Mouse (Mus musculus) adrenal gland (tissue): Measurements from ENCODE around the gene Gm28036.
"Not testable (repeated sequence)": the region's sequence is repeated elsewhere in the genome, so short reads cannot be mapped to it uniquely, and the experiment has no call there.

Experiments used
- intact Hi-C: fragments of 180-260 bp; cut with DNase I; formaldehyde crosslinking; loops from one replicate; pipeline ENCODE4 v1.15.1; 2025
- long read RNA-seq, 2 experiments: library from polyadenylated mRNA; unstranded; transcript quantifications; one replicate each; pipeline ENCODE4 v2.0.0; 2020; ENCODE audit warnings: borderline replicate concordance in 1 of 2; ENCODE audit not compliant: insufficient replicate concordance in 1 of 2

The Gm28036 gene
- long read RNA-seq, experiment 1, partial matches to known transcripts: 2 of 3 reads
- long read RNA-seq, experiment 1, other reads (novel, unspliced or antisense): 1 of 3 reads
- long read RNA-seq, experiment 2, partial matches to known transcripts: 0 of 1 reads
- long read RNA-seq, experiment 2, other reads (novel, unspliced or antisense): 1 of 1 reads

DNA sequence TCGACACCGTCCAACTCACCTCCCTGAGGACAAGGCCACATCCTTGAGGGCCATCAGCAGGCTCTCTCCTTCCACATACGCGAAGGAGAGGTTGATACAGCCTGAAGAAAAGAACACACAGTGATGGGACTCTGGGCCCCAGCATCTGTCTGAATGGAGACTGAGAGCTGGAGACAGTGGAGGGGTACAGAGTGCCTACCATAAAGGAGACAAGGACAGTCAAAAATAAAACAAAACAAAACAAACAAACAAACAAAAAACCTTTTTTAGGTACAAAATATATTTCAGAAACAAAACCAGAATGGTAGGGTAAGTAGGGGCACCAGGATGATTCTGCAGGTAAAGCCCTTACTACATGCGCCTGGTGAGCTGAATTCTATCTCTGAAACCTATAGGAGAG is at the start of gene Gm28036:
Gene Gm28036, minus strand, starts transcription at position 101 of the 400 bp plus-strand sequence.
- intact Hi-C loops: no loop called here

DNA sequence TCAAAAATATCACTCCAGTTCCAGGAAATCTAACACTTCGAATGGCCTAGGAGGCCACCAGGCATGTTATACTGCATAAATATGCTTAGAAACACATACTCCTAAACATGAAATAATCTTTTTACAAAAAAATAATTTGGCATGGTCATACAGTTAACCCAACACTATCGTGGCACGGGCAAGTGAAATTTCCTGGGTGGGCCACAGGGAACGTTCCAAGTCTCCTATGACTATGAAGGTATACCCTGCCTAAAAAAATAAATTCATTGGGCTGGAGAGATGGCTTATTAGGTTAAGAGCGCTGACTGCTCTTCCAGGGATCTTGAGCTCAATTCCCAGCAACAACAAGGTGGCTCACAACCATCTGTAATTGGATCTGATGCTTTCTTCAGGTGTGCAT is 39.7 kb upstream of the Gm28036 start:
- intact Hi-C loops: no loop called here

DNA sequence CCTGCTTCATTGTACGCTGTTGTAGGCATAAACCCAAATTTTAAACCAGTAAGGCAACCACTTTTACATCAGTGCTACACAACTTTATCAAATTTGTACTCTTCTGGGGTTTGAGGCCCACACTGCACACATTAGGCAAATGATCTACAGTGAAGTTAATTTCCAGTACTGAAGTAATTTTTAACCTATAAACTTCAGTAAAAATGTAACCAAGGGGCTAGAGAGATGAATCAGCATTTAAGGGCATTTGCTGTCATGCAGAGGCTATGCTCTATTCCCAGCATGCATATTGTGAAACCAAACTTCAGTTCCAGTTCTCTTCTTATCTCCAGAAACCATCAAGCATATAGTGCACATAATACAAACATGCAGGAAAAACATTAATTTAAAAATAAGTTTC is 38.6 kb upstream of the Gm28036 start:
- intact Hi-C loops: no loop called here

DNA sequence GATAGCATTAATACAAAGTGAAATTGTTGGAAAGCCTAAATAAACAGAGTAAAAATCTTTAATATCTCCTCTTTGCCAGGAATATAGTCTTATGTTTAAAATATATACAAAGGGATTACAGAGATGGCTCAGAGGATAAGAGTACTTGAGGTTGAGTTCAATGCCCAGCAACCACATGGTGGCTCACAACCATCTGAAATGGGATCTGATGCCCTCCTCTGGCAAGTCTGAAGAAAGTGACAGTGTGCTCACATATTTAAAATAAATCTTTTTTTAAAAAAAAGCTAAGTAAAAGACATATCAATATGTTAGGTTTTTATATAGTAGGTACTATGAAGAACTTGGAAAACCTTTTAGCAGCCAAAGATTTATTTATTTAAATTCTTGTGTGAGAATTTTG is 24.6 kb upstream of the Gm28036 start:
- intact Hi-C loops: no loop called here

DNA sequence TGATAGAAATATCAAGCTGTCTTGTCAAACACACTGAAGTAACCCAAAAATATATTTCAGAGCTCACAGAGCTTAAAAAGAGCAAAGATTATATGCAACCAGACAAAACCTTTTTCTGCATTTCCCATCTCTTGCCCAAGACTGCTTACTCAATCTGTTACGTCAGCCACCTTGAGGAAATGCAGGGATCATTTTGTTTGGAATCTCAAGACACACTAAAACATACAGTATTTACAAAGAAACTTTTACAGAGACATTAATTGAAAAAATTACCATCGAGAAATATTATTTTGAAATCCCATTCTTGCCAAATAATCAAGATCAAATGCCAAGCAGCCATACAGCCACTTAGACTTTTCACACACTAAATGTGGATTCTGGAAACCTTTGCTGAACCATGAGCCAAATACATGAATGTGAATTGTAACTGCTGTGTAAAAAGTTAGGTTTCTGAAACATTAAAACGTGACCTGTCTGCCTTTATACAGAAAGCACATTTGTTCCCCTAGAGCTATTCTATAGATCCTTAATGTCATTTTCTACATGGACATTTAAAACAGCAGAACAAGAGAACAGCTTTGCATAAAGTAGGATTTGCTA is 20.5 kb upstream of the Gm28036 start:
- intact Hi-C loops: no loop called here

DNA sequence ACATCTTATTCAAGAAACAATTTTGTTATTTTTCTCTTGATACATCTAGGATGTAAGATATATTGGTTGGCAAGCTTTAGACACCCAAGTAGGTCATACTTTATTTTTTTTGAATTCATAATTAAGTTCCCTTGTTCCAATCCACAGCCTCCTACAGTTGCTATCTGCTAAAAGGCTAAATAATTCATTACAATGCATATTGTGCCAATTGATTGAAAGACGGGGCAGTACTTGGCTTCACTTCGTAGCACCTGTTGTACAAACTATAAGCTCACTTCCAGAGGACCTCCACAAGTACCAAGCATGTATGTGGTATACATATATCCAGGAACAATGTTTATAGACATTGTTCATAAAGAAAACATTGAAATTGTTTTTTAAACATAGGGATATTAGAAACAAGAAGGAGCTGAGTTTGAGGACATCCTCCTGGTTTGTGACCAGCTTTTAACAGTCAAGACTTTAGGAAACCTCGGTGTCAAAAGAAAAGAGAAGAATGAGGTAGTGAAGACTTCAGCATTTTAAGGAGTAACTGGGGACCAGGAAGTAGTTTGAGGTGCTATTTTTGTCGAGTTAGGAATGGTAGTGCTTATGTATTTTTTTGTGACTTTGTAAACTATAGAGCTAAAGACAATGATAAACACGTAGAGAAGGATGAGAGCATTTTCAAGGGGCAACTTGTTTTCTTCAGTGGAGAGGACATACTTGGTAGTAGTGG is 19.5 kb upstream of the Gm28036 start:
- intact Hi-C loops: no loop called here

DNA sequence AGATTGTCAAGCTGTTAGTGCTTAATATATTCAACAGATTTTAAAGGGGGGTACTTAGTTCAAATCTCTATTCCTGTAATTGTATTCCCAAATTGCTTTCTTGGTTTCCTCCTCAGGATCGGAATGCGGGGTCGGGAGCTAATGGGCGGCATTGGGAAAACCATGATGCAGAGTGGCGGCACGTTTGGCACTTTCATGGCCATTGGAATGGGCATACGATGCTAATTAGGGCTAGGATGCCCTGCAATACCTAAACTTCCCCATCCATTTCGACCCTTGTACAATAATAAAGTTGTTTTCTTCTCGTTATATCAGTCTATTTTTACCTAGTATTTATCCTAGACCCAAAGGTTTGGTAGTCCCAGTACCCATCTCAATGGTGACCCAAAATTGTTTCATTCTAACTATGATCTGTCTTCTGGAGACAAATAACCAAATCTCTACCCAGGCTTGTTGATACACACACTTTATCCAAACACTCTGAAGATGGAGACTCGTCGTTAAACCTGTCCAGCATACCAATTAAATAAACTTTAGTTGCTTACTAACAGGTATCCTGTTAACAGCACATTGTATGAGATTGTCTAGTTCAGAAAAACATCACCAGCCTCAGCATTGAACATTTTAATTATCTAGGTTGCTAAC is 18.7 kb upstream of the Gm28036 start:
- intact Hi-C loops: no loop called here

DNA sequence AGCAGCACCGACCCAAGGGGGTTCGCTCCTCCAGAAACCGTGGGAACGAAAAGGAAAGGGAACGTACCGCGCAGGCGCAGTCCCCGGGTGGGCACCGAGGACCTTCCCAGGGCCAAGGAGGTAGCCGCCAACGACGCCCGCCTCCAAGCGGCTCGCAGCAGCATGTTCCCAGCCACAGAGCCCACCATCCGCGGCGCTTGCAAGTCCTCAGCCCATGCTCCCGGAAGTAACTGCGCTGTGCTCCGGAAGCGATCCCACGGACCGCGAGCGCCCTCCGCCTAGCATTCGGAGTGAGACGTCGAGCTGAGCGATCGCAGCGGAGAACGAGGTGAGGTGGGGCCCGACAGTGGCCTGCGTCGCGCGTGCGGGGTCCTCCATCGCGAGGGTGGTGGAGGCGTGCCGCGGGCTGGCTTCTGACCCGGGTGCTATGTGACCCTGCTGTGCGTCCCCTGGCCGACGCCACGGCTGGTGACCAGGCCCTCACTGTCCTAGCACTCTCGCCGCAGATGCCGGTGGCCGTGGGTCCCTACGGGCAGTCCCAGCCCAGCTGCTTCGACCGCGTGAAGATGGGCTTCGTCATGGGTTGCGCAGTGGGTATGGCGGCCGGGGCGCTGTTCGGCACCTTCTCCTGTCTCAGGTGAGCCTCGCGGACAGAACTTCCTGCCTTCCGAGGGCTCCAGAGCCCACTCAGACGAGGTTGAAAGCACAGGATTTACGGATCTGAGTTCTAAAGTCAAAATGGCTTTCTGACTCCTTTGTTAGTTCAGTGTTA is 17.2 kb upstream of the Gm28036 start, which contains the start of the genes Romo1 and Nfs1:
Gene Romo1, plus strand, starts transcription at position 87 of the 772 bp plus-strand sequence.
Gene Nfs1, minus strand, starts transcription at position 234 of the 772 bp plus-strand sequence.
- intact Hi-C loops: loop anchor here (5.0 kb wide), 1 partner anchor 133 kb away; no protein-coding TSS in a partner anchor

DNA sequence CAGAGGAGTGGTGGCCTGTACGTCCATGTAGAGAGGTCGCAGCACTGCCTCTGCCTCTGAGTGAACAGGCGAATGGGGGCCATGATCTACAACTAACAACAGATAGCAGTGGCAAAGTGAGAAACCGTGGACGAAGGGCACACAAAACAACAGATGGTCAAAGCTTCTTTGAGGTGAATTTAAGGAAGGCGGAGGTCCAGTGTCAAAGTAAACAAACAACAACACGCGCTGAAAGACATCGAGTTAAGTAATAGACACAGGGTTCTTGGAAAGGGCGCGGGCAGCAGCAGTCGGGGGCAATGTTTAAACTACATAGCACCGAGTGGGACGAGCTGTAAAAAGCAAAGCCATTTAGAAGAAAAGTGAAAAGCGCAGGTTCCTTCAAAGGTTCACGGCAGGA is 16.5 kb upstream of the Gm28036 start:
- intact Hi-C loops: loop anchor here (5.0 kb wide), 1 partner anchor 134 kb away; no protein-coding TSS in a partner anchor

DNA sequence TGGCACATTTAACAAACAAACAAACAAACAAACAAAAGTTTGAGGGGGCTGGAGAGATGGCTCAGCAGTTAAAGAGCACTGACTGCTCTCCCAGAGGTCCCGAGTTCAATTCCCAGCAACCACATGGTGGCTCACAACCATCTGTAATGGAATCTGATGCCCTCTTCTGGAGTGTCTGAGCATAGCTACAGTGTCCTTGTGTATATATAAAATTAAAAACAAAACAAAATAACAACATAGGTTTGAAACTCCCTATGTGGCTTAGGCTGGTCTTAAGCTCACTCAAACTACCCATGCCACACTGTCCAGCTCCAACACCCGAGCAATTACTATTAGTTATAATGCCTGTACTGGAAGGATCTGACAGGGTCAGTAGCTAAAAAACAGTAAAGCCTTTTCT is 15.9 kb upstream of the Gm28036 start:
- intact Hi-C loops: loop anchor here (5.0 kb wide), 1 partner anchor 134 kb away; no protein-coding TSS in a partner anchor

DNA sequence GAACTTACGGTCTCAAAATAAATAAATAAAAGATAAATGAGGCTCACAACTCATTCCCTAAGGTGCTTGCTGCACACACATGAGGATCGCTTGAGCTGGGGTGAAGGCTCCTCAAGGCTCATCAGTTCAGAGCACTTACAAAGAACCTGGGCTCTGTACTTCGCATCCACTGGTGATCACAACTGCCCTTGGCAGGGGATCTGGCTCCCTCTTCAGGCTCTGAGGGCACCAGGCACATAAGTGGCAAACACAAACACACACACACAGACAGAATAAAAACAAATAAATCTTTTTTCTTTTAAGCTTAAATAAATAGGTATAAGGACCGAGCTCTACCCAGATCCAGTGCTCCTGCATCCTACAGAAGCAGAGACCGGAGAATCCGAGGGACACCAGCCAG is 8.8 kb upstream of the Gm28036 start:
- intact Hi-C loops: loop anchor here (10.0 kb wide), 1 partner anchor 291 kb away; no protein-coding TSS in a partner anchor

DNA sequence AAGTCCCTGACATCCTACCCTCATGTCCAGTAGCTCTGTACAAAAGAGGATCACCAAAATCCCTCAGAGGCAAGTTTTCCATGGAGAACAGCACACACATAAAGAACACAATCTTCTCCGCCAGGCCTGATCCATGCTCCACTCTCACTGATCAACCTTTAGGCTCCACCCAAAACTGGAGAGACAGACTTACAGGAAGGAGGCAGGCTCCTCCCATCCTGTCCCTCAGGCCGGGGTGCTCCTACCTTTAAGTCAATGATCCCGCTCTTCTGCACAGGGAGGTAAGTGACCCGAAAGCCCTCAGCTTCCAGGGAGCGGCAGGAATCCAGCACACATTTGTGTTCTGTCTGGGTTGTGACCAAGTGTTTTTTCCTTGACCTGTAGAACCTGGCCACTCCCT is 7.3 kb upstream of the Gm28036 start:
- intact Hi-C loops: loop anchor here (10.0 kb wide), 1 partner anchor 289 kb away; no protein-coding TSS in a partner anchor

DNA sequence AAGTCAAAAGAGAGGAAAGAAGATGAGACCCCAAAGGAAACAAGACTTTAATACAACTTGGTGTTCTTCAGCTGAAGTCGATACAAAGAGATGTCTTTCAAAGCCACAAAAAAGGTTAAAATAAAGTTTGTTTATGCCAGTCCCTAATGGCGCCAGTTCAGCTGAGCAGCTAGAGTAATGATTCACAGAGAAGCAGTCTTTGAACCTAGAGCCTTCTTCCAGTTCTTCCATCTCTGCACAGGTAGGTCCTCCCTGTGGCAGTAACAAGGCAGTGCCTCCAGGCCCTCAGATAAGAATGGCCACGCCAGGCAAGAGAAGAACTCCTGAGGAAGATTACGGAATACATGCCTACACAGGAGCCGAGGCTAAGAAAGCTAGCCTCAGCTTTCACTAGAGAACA is 3.2 kb downstream of the Gm28036 start:
- intact Hi-C loops: no loop called here

DNA sequence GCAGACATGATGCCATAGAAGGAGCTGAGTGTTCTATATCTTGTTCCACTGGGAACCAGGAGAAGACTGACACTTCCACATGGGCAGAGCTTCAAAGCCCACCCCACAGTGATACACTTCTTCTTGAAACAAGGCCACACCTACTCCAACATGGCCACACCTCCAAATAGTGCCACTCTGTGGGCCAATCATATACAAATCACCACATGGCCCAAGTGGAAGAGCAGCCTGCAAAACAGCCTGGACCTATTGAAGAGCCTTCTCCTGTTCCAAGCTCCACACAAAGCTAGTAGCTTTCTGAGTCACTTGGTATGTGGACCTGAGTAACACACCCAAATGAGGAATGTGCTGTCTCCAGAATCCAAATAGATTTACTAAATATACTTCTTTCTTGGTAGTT is 7.3 kb downstream of the Gm28036 start:
- intact Hi-C loops: no loop called here

DNA sequence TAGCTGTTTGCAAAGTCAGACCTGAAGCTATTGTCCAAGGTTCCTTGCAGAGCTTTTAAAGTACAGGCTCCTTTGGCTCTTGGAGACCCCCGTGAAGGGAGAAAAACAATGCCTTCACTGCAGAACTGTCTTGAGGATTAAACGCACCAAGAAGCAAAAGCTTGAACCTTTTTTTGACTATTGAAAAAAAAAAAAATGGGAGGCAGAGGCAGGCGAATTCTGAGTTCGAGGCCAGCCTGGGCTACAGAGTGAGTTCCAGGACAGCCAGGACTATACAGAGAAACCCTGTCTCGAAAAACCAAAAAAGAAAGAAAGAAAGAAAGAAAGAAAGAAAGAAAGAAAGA is 14.8 kb downstream of the Gm28036 start:
- intact Hi-C loops: not testable (repeated sequence)

DNA sequence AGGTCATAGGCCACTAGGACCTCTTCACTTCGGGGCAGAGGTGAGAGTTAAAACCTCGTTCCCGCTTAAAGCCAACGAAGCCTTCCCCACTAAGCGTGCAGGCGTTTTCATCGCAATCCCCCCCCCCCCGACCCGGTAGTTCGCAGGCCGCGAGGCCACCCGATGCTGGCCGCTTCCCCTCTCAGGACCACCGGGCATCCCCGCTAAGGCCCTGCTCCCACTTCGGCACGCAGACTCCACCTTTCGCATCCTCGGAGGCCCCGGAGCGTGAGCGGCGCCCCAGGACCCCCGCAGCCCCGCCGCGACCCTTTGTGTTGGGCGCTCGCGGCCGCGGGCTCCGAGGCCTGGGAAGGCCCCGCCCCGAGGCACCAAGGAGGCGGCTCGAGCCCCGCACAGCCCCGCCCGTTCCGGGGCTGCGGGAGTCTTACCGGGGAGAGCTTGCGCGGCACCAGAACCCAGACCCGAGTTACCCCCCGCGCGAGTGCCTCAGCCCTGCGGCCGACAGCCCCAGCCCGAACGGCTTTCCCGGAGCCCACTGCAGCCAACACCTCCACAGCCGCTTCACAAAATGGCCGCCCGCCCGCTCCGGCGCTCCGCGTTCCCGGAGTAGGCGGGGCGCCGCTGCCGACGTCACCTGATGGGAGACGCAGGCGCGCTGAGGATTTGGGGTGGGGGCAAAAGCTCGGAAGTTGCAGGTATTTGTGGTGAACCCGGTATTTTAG is 15.4 kb downstream of the Gm28036 start, which contains the start of the genes Cpne1 and Rbm12:
Gene Cpne1, minus strand, starts transcription at position 608 of the 722 bp plus-strand sequence.
Gene Rbm12, minus strand, starts transcription at position 621 of the 722 bp plus-strand sequence.
- intact Hi-C loops: no loop called here

DNA sequence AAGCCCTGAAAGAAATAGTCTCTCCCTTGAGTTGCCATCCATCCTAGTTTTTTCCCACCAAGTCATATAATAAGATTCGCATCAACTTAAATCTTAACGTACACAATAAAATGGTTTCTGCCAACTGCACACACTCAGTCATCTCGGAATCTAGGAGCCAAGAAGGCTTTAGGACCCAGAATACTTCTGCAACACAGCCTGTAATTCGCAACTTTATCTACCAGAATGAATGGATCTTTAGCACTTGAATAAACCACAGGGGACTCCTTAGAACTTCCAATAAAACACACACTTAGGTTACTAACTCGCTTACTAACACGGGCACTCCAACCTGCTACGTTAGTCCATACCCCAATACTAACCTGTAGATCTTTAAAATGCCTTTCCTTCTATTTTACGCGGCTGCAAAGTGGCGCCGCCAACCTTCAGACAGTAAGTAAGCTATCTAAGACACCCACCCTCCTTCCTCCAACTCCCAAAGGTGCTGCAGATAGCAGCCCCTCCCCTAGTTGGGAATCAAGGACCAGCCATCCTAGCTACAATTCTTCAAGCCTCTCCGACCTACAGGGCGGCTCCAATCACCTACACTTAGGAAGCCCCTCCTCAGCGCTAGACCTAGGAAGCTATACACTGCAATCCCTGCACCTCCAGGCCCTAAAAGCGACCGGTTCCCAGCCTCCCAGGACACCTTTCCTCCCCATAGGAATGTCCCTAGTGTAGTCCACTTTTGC is 16.1 kb downstream of the Gm28036 start:
- intact Hi-C loops: no loop called here

DNA sequence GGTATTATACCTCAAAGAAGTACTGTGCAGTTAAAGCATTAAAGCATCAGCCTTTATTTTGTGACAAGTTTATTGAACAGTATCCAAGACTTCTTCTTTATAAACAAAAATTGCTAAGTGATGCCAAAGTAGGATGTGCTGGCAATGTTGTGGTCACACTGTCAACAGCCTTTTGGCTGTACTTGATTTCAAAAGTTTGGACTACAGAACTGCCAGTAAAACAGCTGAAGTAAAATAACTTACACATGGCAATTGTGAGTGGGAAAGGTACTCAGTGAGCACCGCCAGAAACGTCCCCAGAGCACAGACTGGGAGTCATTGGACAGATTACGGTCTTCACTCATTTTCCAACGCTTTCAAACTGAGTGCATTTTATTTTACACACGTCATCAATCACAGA is 35.0 kb downstream of the Gm28036 start:
- intact Hi-C loops: no loop called here

DNA sequence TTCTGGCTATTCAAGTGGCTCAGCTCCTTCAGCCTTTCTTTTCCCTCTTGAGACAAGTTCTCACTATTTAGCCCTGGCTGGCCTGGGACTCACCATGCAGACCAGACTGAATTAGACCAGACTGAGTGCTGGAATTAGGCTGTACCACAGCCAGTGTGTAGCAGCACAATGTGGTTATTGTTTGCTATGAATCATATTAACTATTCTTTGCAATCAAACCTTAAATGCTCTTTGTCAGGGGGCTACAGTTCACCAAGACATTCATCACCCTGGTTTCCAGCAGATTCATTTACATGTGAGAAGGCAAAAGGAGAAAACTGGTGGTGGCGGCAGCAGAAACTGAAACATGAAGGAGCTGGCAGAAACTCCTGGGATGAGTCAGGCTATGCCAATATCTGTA is 37.1 kb downstream of the Gm28036 start:
- intact Hi-C loops: no loop called here
